Mouse (Mus musculus) liver, adult 2 months (tissue): Measurements from ENCODE around the gene Ddx54.
A peak's percentile ranks its signal among the peaks of the same experiment; 100 is the strongest.

Experiments used
- CTCF ChIP-seq: fragments of 200-500 bp; IDR thresholded peaks from 2 replicates; pipeline ENCODE4 v1.5.1; 2011; ENCODE audit warnings: low read depth, low read length, control low read depth
- POLR2A ChIP-seq: fragments of 200-500 bp; IDR thresholded peaks from 2 replicates; pipeline ENCODE4 v1.6.1; 2011; ENCODE audit warnings: low read length, control low read depth; ENCODE audit not compliant: insufficient read depth; ENCODE audit errors: extremely low read depth

GRCm38 (mm10) chr5:120600946-120601668 is 11.4 kb upstream of the Ddx54 start:
- TF ChIP-seq POLR2A (no peak), CTCF (peak; percentile 91)
